Mouse (Mus musculus) heart, embryonic 11.5 days (tissue): ENCODE measurements around the gene Igf1r. TPM values are rescaled to one million over a fixed set of nuclear protein-coding genes. Genes with fewer than 3 reads are reported as not detected.

Source experiments
- ATAC-seq: fragments of 200-750 bp; cut with Nextera tagmentation; replicated peaks from 2 replicates; pipeline ENCODE4 v1.8.0; 2017; ENCODE audit warnings: moderate library complexity; ENCODE audit not compliant: insufficient number of reproducible peaks, low FRiP score, low TSS enrichment
- H3K27ac ChIP-seq: fragments of 300-500 bp; sonication (generic); 2 replicates; pipeline ENCODE4 v1.5.1; 2014; ENCODE audit warnings: mild to moderate bottlenecking, low read depth, low read length
- H3K27me3 ChIP-seq: fragments of 300-500 bp; sonication (generic); 2 replicates; pipeline ENCODE4 v1.6.1; 2014; ENCODE audit warnings: mild to moderate bottlenecking, low read length, mixed read lengths; ENCODE audit not compliant: control insufficient read depth, insufficient read depth
- H3K36me3 ChIP-seq: fragments of 300-500 bp; sonication (generic); 2 replicates; pipeline ENCODE4 v1.6.1; 2014; ENCODE audit warnings: mild to moderate bottlenecking, low read length, moderate library complexity, mixed read lengths; ENCODE audit not compliant: control insufficient read depth, insufficient read depth
- H3K4me1 ChIP-seq: fragments of 300-500 bp; sonication (generic); 2 replicates; pipeline ENCODE4 v1.6.1; 2014; ENCODE audit warnings: low read length; ENCODE audit not compliant: control insufficient read depth, insufficient read depth
- H3K4me2 ChIP-seq: fragments of 300-500 bp; sonication (generic); 2 replicates; pipeline ENCODE4 v1.6.1; 2014; ENCODE audit warnings: mild to moderate bottlenecking, moderate library complexity
- H3K4me3 ChIP-seq: fragments of 300-500 bp; sonication (generic); 2 replicates; pipeline ENCODE4 v1.5.1; 2014; ENCODE audit warnings: low read depth, low read length
- H3K9ac ChIP-seq: fragments of 300-500 bp; sonication (generic); 2 replicates; pipeline ENCODE4 v1.6.1; 2014; ENCODE audit warnings: mild to moderate bottlenecking, low read depth, low read length, moderate library complexity
- H3K9me3 ChIP-seq: fragments of 300-500 bp; sonication (generic); replicated peaks from 2 replicates; pipeline ENCODE4 v1.6.1; 2016; ENCODE audit warnings: low read length; ENCODE audit not compliant: control insufficient read depth
- WGBS: fragments of 180-500 bp; shearing (Covaris S2); extraction: QIAGEN DNeasy Blood & Tissue Kit; methylation state at CpG from one replicate; pipeline ENCODE4 v1.1.7; 2014; ENCODE audit not compliant: insufficient replicate concordance; 5-methylcytosine and 5-hydroxymethylcytosine counted together
- polyA plus RNA-seq: library from polyadenylated mRNA; unstranded; fragments of >200 nt; fragmentation: Nextera tagmentation; extraction: Ambion mirVana; gene quantifications from 2 replicates; pipeline ENCODE4 v1.2.1, GENCODE M21; 2014

The Igf1r gene
- polyA plus RNA-seq, 1 experiment from 2014 or later = 19.3 TPM

DNA sequence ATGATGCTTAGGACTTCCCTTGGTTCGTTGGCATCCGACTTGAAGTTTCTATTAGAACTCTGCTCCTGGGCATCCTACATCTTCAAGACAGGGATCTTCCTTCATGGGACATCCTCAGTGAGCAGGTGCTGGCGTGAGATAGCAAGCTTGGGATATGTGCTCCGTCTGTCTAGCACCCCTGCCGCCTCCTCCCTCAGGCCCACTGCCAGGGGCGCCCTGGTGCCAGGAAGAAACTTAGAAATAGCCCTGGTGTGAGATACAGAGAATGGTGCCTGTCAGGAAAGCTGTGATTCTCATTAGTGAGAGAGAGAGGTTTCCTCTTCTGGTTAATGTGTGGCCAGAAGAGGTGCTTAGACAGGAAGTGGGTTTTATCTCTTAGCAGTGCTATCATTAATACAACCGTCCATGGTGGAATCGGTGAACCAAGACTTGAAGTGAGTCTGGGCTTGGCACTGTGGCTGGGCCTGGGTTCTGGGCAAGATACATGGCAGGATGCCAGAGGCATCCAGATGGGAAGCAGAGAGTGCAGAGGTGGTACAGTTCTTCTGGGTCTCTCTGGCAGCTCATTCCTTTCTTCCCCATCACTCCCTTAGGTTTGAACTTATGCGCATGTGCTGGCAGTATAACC is 272.9 kb downstream of the Igf1r start:
- Histone ChIP-seq H3K4me2 (no peak overlapping the region), H3K4me1 (peaks cover 7% of the 10 kb centered on the region), H3K27me3 (no peaks in the 10 kb centered on the region), H3K9me3 (no peaks in the 10 kb centered on the region), H3K4me3 (no peak overlapping the region), H3K9ac (no peak overlapping the region), H3K36me3 (peaks cover 13% of the 10 kb centered on the region), H3K27ac (no peak overlapping the region)
- WGBS = 84% methylated on average over 9 of the region's 9 CpGs
- no peak for ATAC-seq

DNA sequence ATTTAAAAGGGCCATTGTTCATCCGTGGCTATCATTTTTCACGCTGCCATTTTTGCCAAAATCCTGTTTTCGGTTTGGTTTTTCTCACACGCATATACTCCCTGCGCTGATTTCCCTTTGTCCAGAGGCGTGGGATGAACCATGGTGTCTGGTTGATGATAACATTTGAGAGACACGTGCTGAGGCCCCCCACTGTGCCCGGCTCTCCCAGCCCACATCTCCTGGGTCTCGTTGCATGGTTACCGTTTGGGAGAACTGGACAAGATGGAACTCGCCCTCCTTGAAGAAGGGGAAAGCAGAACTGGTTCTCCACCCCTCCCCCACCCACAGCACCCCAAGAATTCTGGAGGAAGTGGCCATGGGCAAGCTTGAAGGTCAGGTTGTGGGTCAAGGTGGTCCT is 274.4 kb downstream of the Igf1r start:
- WGBS = 78% methylated on average over 11 of the region's 11 CpGs
- Histone ChIP-seq H3K9me3 (no peaks in the 10 kb centered on the region), H3K4me2 (no peak overlapping the region), H3K36me3 (peaks cover 13% of the 10 kb centered on the region; the same call in 1 of the 2 replicates), H3K9ac (no peak overlapping the region), H3K4me1 (peaks cover 7% of the 10 kb centered on the region), H3K27ac (no peak overlapping the region), H3K27me3 (no peaks in the 10 kb centered on the region), H3K4me3 (no peak overlapping the region)
- no peak for ATAC-seq

DNA sequence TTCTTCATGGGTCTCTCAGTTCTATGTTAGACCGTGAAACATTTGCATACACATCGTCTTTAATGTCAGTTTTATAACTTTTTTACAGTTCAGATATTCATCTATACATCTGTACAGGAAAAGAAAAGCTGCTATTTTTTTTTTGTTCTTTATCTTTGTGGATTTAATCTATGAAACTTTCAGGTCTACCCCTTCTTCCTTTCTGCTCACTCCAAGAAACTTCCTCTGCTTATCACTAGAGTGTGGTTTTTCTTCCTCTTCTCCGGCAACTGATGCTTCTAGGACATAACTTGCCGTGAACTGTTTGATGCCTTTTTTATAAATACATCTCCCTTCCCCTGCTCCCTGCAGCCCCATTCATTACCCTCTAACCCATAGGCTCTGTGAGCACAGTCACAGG is 275.0 kb downstream of the Igf1r start:
- no peak overlapping the region for H3K4me3 ChIP-seq
- H3K27me3 ChIP-seq = no peaks in the 10 kb centered on the region
- 71% methylated on average over 4 of the region's 4 CpGs for WGBS
- no peak overlapping the region for H3K27ac ChIP-seq
- H3K36me3 ChIP-seq = peaks cover 11% of the 10 kb centered on the region; the same call in 1 of the 2 replicates
- H3K9me3 ChIP-seq = no peaks in the 10 kb centered on the region
- no peak for ATAC-seq
- peaks cover 8% of the 10 kb centered on the region for H3K4me1 ChIP-seq
- H3K4me2 ChIP-seq = no peak overlapping the region
- no peak overlapping the region for H3K9ac ChIP-seq

DNA sequence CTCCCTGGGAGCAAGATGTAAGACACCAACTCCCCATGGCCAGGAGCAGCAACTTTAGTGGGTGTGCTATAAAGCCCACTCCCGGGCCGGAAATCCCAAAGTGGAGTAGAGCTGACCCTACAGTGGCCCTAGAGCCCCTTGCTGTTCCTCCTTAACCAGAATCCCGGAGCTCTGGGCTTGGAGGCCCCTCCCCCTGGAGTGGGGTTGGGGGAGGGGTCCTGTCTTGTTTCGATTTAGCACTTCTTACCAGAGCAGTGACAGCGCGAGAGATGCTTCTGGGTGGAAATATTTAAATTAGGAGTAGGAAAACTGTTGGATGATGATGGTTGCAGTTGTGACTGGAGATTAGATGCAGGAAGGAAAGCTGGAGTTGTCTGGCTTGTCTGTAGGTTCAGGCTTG is 275.9 kb downstream of the Igf1r start:
- no peak overlapping the region for H3K4me2 ChIP-seq
- peaks cover 10% of the 10 kb centered on the region for H3K4me1 ChIP-seq
- H3K36me3 ChIP-seq = peaks cover 11% of the 10 kb centered on the region; the same call in 1 of the 2 replicates
- H3K9me3 ChIP-seq = no peaks in the 10 kb centered on the region
- ATAC-seq = no peak
- no peak overlapping the region for H3K27ac ChIP-seq
- H3K27me3 ChIP-seq = no peaks in the 10 kb centered on the region
- 36% methylated on average over 6 of the region's 6 CpGs for WGBS
- H3K9ac ChIP-seq = no peak overlapping the region
- H3K4me3 ChIP-seq = no peak overlapping the region

DNA sequence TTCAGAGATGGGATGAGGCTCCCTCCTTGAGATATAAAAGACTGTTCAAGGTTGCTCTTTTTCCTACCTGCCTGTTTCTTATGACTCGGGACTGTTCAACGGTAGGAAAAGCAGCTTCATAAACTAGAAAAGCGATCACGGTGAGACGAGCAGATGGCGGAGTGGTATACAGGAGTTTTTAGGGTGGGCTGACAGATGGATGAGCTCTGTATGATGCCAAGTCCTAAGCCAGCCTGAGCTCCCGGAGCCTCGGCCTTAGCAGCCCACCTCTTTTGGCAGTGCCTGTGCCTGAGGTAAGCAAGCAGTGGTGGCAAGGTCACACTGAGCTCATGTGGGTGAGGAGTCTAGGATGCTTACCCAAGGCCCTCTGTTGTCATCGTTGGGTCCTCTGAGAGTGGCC is 278.2 kb downstream of the Igf1r start:
- Histone ChIP-seq H3K4me3 (no peak overlapping the region), H3K9me3 (no peaks in the 10 kb centered on the region), H3K27ac (no peak overlapping the region), H3K9ac (no peak overlapping the region), H3K4me2 (no peak overlapping the region), H3K36me3 (peaks cover 8% of the 10 kb centered on the region; the same call in 1 of the 2 replicates), H3K4me1 (peaks cover 15% of the 10 kb centered on the region), H3K27me3 (no peaks in the 10 kb centered on the region)
- ATAC-seq = no peak
- WGBS = 87% methylated on average over 9 of the region's 9 CpGs

DNA sequence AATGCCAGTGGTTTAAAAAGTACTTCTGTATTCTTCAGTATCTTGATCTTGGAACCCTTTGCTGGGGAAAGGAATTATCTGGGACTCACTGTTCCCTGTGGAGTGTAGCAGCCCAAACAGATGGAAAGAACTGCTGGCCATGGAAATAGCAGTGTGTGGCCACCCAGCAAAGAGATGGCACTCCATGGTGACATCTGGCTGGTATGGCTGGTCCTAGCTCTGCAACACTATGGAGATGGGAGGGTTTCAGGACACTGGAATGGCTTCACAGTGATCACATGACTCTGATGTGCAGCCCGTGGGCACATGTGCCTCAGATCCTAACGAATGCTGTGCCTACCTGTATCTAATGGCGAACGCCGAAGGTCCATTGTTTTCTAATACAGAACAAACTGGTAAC is 279.9 kb downstream of the Igf1r start:
- Histone ChIP-seq H3K27ac (no peak overlapping the region), H3K4me1 (peaks cover 15% of the 10 kb centered on the region), H3K9ac (no peak overlapping the region), H3K9me3 (no peaks in the 10 kb centered on the region), H3K4me3 (no peak overlapping the region), H3K27me3 (no peaks in the 10 kb centered on the region), H3K36me3 (no peaks in the 10 kb centered on the region), H3K4me2 (no peak overlapping the region)
- no peak for ATAC-seq
- WGBS = 83% methylated on average over 5 of the region's 5 CpGs

DNA sequence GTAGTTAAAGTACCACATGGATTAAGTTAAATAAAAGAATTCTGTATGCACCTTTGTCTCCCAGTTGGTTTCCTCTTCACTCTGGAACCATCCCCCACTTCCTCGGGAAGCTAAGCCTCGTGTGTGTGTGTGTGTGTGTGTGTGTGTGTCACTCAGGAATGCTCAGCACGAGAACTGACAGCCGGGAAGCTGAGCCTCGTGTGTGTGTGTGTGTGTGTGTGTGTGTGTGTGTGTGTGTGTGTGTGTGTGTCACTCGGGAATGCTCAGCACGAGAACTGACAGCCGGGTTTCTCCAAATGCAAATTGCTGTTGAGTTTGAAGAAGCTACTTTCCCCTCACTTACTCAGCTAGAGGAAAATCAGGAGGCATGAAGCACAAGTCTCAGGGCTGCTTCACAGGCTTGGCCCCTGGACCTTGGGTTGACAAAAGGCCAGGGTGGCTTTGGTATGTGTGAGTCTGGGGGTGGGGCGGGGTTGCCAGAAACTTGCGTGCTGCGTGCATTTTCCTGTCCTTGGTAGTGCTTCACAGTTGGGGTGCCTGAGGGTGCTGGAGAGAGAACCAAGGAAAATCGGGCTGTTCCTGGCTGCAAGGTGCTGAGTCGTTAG is 281.1 kb downstream of the Igf1r start:
- H3K4me1 ChIP-seq = peaks cover 8% of the 10 kb centered on the region
- no peaks in the 10 kb centered on the region for H3K9me3 ChIP-seq
- no peaks in the 10 kb centered on the region for H3K27me3 ChIP-seq
- H3K36me3 ChIP-seq = no peaks in the 10 kb centered on the region
- H3K4me3 ChIP-seq = no peak overlapping the region
- H3K4me2 ChIP-seq = peak overlapping the region; percentile 42
- no peak overlapping the region for H3K9ac ChIP-seq
- WGBS = 23% methylated on average over 13 of the region's 13 CpGs
- H3K27ac ChIP-seq = no peak overlapping the region
- peak; percentile 49; the same call in 1 of the 2 replicates for ATAC-seq

DNA sequence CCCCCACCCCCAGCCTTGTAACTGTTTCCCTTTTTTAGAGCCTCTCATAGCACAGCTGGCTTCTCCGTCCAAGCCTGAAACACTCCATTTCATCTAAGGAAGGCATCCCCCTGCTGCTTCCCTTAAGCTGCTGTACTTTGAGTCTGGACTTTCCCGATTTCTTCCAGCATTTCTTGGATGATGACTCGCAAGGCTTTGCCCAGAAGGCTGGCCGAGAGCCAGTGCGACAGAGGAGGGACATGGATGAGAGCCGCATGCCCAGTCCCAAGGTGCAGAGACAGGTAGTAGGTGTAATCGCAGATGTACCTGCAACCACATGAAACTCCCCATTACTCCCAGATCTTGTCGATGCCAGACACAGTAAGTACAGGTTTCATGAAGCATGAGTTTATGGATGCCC is 284.2 kb downstream of the Igf1r start:
- Histone ChIP-seq H3K4me2 (no peak overlapping the region), H3K27me3 (no peaks in the 10 kb centered on the region), H3K27ac (no peak overlapping the region), H3K4me3 (no peak overlapping the region), H3K9me3 (no peaks in the 10 kb centered on the region), H3K9ac (no peak overlapping the region), H3K4me1 (peaks cover 8% of the 10 kb centered on the region), H3K36me3 (no peaks in the 10 kb centered on the region)
- 83% methylated on average over 8 of the region's 8 CpGs for WGBS
- no peak for ATAC-seq
